Comparison of ENCODE assay signal across 9 mouse cellular contexts in the genomic region with DNA sequence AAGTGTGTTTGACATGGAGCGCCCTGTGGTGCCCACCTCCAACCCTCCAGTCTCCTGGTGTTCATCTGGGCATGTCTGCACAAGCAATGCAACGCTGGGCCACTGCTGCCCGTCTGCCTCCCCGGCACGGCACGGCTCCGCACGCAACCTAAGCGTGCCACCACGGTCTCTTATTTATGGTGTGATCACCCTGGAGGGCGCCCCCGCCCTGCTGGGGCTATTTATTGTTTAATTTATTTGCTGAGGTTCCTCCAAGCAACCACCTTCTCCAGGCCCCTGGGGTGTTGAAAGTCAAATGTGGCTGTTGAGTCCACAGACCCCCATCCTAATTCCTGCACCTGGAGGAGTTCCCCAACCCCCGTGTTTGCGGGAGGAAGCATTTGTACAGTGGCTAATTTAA. TPM values are rescaled to one million over a fixed set of nuclear protein-coding genes. Genes with fewer than 3 reads are reported as not detected.
A peak's percentile ranks its signal among the peaks of the same experiment; 100 is the strongest.
DNase-seq lines count a peak whose midpoint lies in the region; ATAC-seq lines count a peak whose summit lies in the region.
"Had no signal": no experiment of that assay in that cellular context is flagged by ENCODE, and none has a peak within 500 bp of the region (broad histone marks: within the 10 kb centered on the region; RNA-seq: fewer than 3 reads in every experiment).

No protein-coding gene starts in this region.

- 61% methylated on average over 14 of the region's 14 CpGs for WGBS in kidney, embryonic 14.5 days
- 83% methylated on average over 14 of the region's 14 CpGs for WGBS in embryonic facial prominence, embryonic 10.5 days
- WGBS in hindbrain, embryonic 10.5 days, result 83% methylated on average over 14 of the region's 14 CpGs
- WGBS in liver, embryonic 16.5 days (ENCODE audit: insufficient replicate concordance), result 87% methylated on average over 14 of the region's 14 CpGs

- H3K4me3 ChIP-seq in kidney, embryonic 14.5 days (ENCODE audit: low read length), result peak overlapping the region; percentile 9; the same call in 1 of the 2 replicates
- peak overlapping the region; percentile 89 for H3K4me3 ChIP-seq in embryonic facial prominence, embryonic 10.5 days
- peak overlapping the region; percentile 82; the same call in 1 of the 2 replicates for H3K4me3 ChIP-seq in hindbrain, embryonic 10.5 days
- H3K4me3 ChIP-seq in liver, embryonic 16.5 days (ENCODE audit: low read depth, low read length), result peak overlapping the region; percentile 68

- H3K9me3 ChIP-seq in kidney, embryonic 14.5 days (ENCODE audit: control insufficient read depth, low read length), result no peaks in the 10 kb centered on the region
- H3K9me3 ChIP-seq in embryonic facial prominence, embryonic 10.5 days, result no peaks in the 10 kb centered on the region; the same call in 1 of the 2 replicates
- no peaks in the 10 kb centered on the region; the same call in 1 of the 2 replicates for H3K9me3 ChIP-seq in hindbrain, embryonic 10.5 days
- H3K9me3 ChIP-seq in liver, embryonic 16.5 days (replicated peaks; ENCODE audit: control insufficient read depth, low read length), result no peaks in the 10 kb centered on the region

- 0 out of 2 replicates have a peak overlapping the region, but pooled peaks have one; percentile 90 for H3K9ac ChIP-seq in kidney, embryonic 14.5 days (ENCODE audit: low read depth, low read length)
- H3K9ac ChIP-seq in liver, embryonic 16.5 days (ENCODE audit: low read depth, low read length), result no peak overlapping the region

- peaks cover 28% of the 10 kb centered on the region for H3K36me3 ChIP-seq in kidney, embryonic 14.5 days (ENCODE audit: control insufficient read depth, insufficient read depth, low read length)
- H3K36me3 ChIP-seq in embryonic facial prominence, embryonic 10.5 days (replicated peaks), result peaks cover 44% of the 10 kb centered on the region
- peaks cover 37% of the 10 kb centered on the region for H3K36me3 ChIP-seq in hindbrain, embryonic 10.5 days
- peaks cover 6% of the 10 kb centered on the region for H3K36me3 ChIP-seq in liver, embryonic 16.5 days (ENCODE audit: control insufficient read depth, insufficient read depth)

- peaks cover 36% of the 10 kb centered on the region for H3K4me1 ChIP-seq in kidney, embryonic 14.5 days (ENCODE audit: control insufficient read depth, insufficient read depth, low read length)
- peaks cover 71% of the 10 kb centered on the region for H3K4me1 ChIP-seq in embryonic facial prominence, embryonic 10.5 days
- H3K4me1 ChIP-seq in hindbrain, embryonic 10.5 days (replicated peaks), result peaks cover 68% of the 10 kb centered on the region
- peaks cover 40% of the 10 kb centered on the region for H3K4me1 ChIP-seq in liver, embryonic 16.5 days (ENCODE audit: control insufficient read depth, low read depth, low read length)

- DNase-seq in kidney, adult 18-20 months, result no peak
- DNase-seq in embryonic facial prominence, embryonic 10.5 days (ENCODE audit: low spot score), result no peak
- DNase-seq in hindbrain, embryonic 10.5 days (ENCODE audit: low spot score), result no peak
- no peak for DNase-seq in Muller cell, postnatal 12 days (ENCODE audit: inconsistent ontology term)
- DNase-seq in gastrocnemius, adult 18-20 months (ENCODE audit: low spot score), result no peak
- DNase-seq in adrenal gland, adult 8-10 months, result no peak
- DNase-seq: retina, postnatal 1 day had no signal

- no peak for ATAC-seq in kidney, embryonic 14.5 days (ENCODE audit: low FRiP score, low TSS enrichment)
- no peak for ATAC-seq in liver, embryonic 16.5 days (ENCODE audit: low read depth)

- no peak overlapping the region for H3K27ac ChIP-seq in kidney, embryonic 14.5 days (ENCODE audit: low read depth, low read length)
- H3K27ac ChIP-seq in embryonic facial prominence, embryonic 10.5 days (replicated peaks), result peak overlapping the region; percentile 98; the same call in 1 of the 2 replicates
- 0 out of 2 replicates have a peak overlapping the region, but pooled peaks have one; percentile 98 for H3K27ac ChIP-seq in hindbrain, embryonic 10.5 days
- H3K27ac ChIP-seq in liver, embryonic 16.5 days (ENCODE audit: low read length), result peak overlapping the region; percentile 85

- H3K4me2 ChIP-seq in kidney, embryonic 14.5 days (replicated peaks; ENCODE audit: low read depth, low read length), result peak overlapping the region; percentile 97
- H3K4me2 ChIP-seq in liver, embryonic 16.5 days (ENCODE audit: low read depth, low read length), result peak overlapping the region; percentile 86

- no peaks in the 10 kb centered on the region for H3K27me3 ChIP-seq in kidney, embryonic 14.5 days (ENCODE audit: control insufficient read depth, insufficient read depth, low read length)
- H3K27me3 ChIP-seq in embryonic facial prominence, embryonic 10.5 days (replicated peaks; ENCODE audit: low read depth, poor library complexity, severe bottlenecking), result 0 out of 2 replicates have a peak, but pooled peaks cover 3% of the 10 kb centered on the region
- H3K27me3 ChIP-seq in hindbrain, embryonic 10.5 days (ENCODE audit: insufficient read depth, poor library complexity, severe bottlenecking), result peaks cover 5% of the 10 kb centered on the region; the same call in 1 of the 2 replicates
- no peaks in the 10 kb centered on the region for H3K27me3 ChIP-seq in liver, embryonic 16.5 days (ENCODE audit: control insufficient read depth, insufficient read depth, low read depth, low read length)

RNA-seq across cellular contexts. Expression of a gene that starts 3.1 kb away (rescaled TPM):
- 37.4 and 46.2 TPM in 2 replicates for polyA plus RNA-seq in kidney, embryonic 14.5 days (2014; fragmentation: Nextera tagmentation; extraction: Ambion mirVana)
- polyA plus RNA-seq in embryonic facial prominence, embryonic 10.5 days (2016; fragmentation: Nextera tagmentation; extraction: Ambion mirVana), result 43.6 and 49.0 TPM in 2 replicates
- polyA plus RNA-seq in hindbrain, embryonic 10.5 days (2016; fragmentation: Nextera tagmentation; extraction: Ambion mirVana), result 41.3 and 48.3 TPM in 2 replicates
- 23.9 and 33.8 TPM in 2 replicates for polyA plus RNA-seq in liver, embryonic 16.5 days (2015; fragmentation: Nextera tagmentation; extraction: Ambion mirVana)
- total RNA-seq in gastrocnemius, adult 18-20 months (2021), result 10 to 100 TPM; 24.1 to 37.3 TPM
- total RNA-seq in adrenal gland, adult 8-10 months (2022), result 100 to 1,000 TPM in 1 of 4 experiments, 10 to 100 TPM in 3; 62.7 to 164 (median 75.8) TPM

RNA-seq across cellular contexts. Expression of a gene that starts 45.6 kb away (rescaled TPM):
- polyA plus RNA-seq in kidney, embryonic 14.5 days (2014; fragmentation: Nextera tagmentation; extraction: Ambion mirVana), result 80.3 and 100 TPM in 2 replicates
- 92.2 and 93.9 TPM in 2 replicates for polyA plus RNA-seq in embryonic facial prominence, embryonic 10.5 days (2016; fragmentation: Nextera tagmentation; extraction: Ambion mirVana)
- 88.5 and 106 TPM in 2 replicates for polyA plus RNA-seq in hindbrain, embryonic 10.5 days (2016; fragmentation: Nextera tagmentation; extraction: Ambion mirVana)
- polyA plus RNA-seq in liver, embryonic 16.5 days (2015; fragmentation: Nextera tagmentation; extraction: Ambion mirVana), result 39.7 TPM in 2 replicates
- 10 to 100 TPM in 1 of 2 experiments, 1 to 10 TPM in 1; 6.9 to 10.3 TPM for total RNA-seq in gastrocnemius, adult 18-20 months (2021)
- 10 to 100 TPM; 40.3 to 51.5 (median 49.2) TPM for total RNA-seq in adrenal gland, adult 8-10 months (2022)

RNA-seq across cellular contexts. Expression of a gene that starts 45.9 kb away (rescaled TPM):
- 8.6 and 13.7 TPM in 2 replicates for polyA plus RNA-seq in kidney, embryonic 14.5 days (2014; fragmentation: Nextera tagmentation; extraction: Ambion mirVana)
- polyA plus RNA-seq in embryonic facial prominence, embryonic 10.5 days (2016; fragmentation: Nextera tagmentation; extraction: Ambion mirVana), result 10.9 and 12.5 TPM in 2 replicates
- 11.7 and 12.2 TPM in 2 replicates for polyA plus RNA-seq in hindbrain, embryonic 10.5 days (2016; fragmentation: Nextera tagmentation; extraction: Ambion mirVana)
- polyA plus RNA-seq in liver, embryonic 16.5 days (2015; fragmentation: Nextera tagmentation; extraction: Ambion mirVana), result 5.5 and 6.0 TPM in 2 replicates
- 1 to 10 TPM; 4.2 to 4.8 TPM for total RNA-seq in gastrocnemius, adult 18-20 months (2021)
- total RNA-seq in adrenal gland, adult 8-10 months (2022), result 10 to 100 TPM; 19.3 to 22.3 (median 20.3) TPM

Comparison
In these comparisons a context has a peak if more than half of its experiments do, and no peak if none do; other contexts are left out.
1. H3K4me3 ChIP-seq: peak in every context shown above with its lines; median percentile 89 in embryonic facial prominence, embryonic 10.5 days; 82 in hindbrain, embryonic 10.5 days; 68 in liver, embryonic 16.5 days; 9 in kidney, embryonic 14.5 days.